Mouse (Mus musculus): Measurements from ENCODE around the gene Pga5. TPM values are rescaled to one million over a fixed set of nuclear protein-coding genes. Genes with fewer than 3 reads are reported as not detected.

Pga5 gene
- polyA plus RNA-seq, 1 experiment from 2014 or later: 22,358 TPM

- no peaks in the 10 kb centered on the region for H3K9me3 ChIP-seq (ENCODE audit: control insufficient read depth, low read length)
- no peak overlapping the region for H3K9ac ChIP-seq (ENCODE audit: low read length)
- H3K4me3 ChIP-seq (ENCODE audit: low read depth, low read length): no peak overlapping the region
- no peaks in the 10 kb centered on the region for H3K36me3 ChIP-seq (ENCODE audit: control insufficient read depth, insufficient read depth, low read length)
- WGBS: 72% methylated on average over 4 of the region's 4 CpGs
- H3K4me2 ChIP-seq (replicated peaks; ENCODE audit: low read depth): no peak overlapping the region
- no peak for TF ChIP-seq EP300 (optimal IDR thresholded peaks at IDR 0.05)
- DNase-seq (ENCODE audit: low spot score) (no peak), ATAC-seq (ENCODE audit: low FRiP score, low TSS enrichment) (no peak)
- H3K4me1 ChIP-seq (replicated peaks; ENCODE audit: control insufficient read depth, insufficient read depth): peaks cover 10% of the 10 kb centered on the region
- no peaks in the 10 kb centered on the region for H3K27me3 ChIP-seq (ENCODE audit: control insufficient read depth, insufficient read depth, low read length)
- peak overlapping the region; percentile 99 for H3K27ac ChIP-seq (replicated peaks)
Observed at GRCm38 (mm10) chr19:10692361-10692760, 14.5 kb upstream of the Pga5 start.

DNA sequence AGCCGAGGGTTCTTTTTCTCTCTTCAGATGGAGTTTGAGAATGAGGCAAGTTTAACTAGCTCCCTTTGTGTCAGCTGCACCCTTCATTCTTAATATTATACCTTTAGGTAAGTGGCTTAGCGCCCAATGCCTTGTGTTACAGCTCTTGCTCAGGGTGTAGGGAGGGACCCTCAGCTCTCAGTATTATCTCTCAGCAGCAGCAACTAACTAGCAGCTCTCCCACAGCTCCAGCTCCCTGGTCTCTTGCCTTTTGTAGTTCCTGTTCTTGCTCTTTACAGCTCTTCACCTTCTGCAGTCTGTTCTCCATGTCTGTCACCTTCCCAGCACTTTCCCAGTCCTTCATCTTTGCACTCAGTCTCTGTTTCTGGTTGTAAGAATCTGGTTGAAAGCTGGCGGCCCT is 13.8 kb upstream of the Pga5 start:
- H3K4me3 ChIP-seq (ENCODE audit: low read depth, low read length): no peak overlapping the region
- peaks cover 4% of the 10 kb centered on the region; the same call in 1 of the 2 replicates for H3K4me1 ChIP-seq (replicated peaks; ENCODE audit: control insufficient read depth, insufficient read depth)
- no peaks in the 10 kb centered on the region for H3K9me3 ChIP-seq (ENCODE audit: control insufficient read depth, low read length)
- TF ChIP-seq CTCF (IDR thresholded peaks at IDR 0.05; ENCODE audit: low read depth) (no peak), EP300 (optimal IDR thresholded peaks at IDR 0.05) (no peak)
- ATAC-seq (ENCODE audit: low FRiP score, low TSS enrichment) (no peak), DNase-seq (ENCODE audit: low spot score) (no peak)
- WGBS: 61% methylated on average over 3 of the region's 3 CpGs
- peak overlapping the region; percentile 99 for H3K27ac ChIP-seq (replicated peaks)
- no peaks in the 10 kb centered on the region for H3K27me3 ChIP-seq (ENCODE audit: control insufficient read depth, insufficient read depth, low read length)
- peak overlapping the region; percentile 38; the same call in 1 of the 2 replicates for H3K9ac ChIP-seq (ENCODE audit: low read length)
- no peaks in the 10 kb centered on the region for H3K36me3 ChIP-seq (ENCODE audit: control insufficient read depth, insufficient read depth, low read length)
- peak overlapping the region; percentile 42; the same call in 1 of the 2 replicates for H3K4me2 ChIP-seq (replicated peaks; ENCODE audit: low read depth)

- peak overlapping the region; percentile 42 for H3K4me2 ChIP-seq (replicated peaks; ENCODE audit: low read depth)
- peak overlapping the region; percentile 99 for H3K27ac ChIP-seq (replicated peaks)
Observed at GRCm38 (mm10) chr19:10691121-10691520, 13.2 kb upstream of the Pga5 start.

GRCm38 (mm10) chr19:10690336-10690735 is 12.5 kb upstream of the Pga5 start:
- Histone ChIP-seq H3K36me3 (ENCODE audit: control insufficient read depth, insufficient read depth, low read length) (no peaks in the 10 kb centered on the region), H3K27ac (replicated peaks) (peak overlapping the region; percentile 99), H3K4me2 (replicated peaks; ENCODE audit: low read depth) (peak overlapping the region; percentile 79), H3K4me1 (replicated peaks; ENCODE audit: control insufficient read depth, insufficient read depth) (peaks cover 4% of the 10 kb centered on the region; the same call in 1 of the 2 replicates), H3K9me3 (ENCODE audit: control insufficient read depth, low read length) (no peaks in the 10 kb centered on the region), H3K4me3 (ENCODE audit: low read depth, low read length) (peak overlapping the region; percentile 80), H3K9ac (ENCODE audit: low read length) (peak overlapping the region; percentile 88), H3K27me3 (ENCODE audit: control insufficient read depth, insufficient read depth, low read length) (no peaks in the 10 kb centered on the region)
- DNase-seq (ENCODE audit: low spot score) (peak; percentile 75), ATAC-seq (ENCODE audit: low FRiP score, low TSS enrichment) (no peak)
- TF ChIP-seq EP300 (optimal IDR thresholded peaks at IDR 0.05) (no peak), CTCF (IDR thresholded peaks at IDR 0.05; ENCODE audit: low read depth) (no peak)
- WGBS: 36% methylated on average over 3 of the region's 3 CpGs

More at GRCm38 (mm10) chr19:10691121-10691520, 13.2 kb upstream of the Pga5 start:
- no peak for TF ChIP-seq CTCF (IDR thresholded peaks at IDR 0.05; ENCODE audit: low read depth)
- no peak for TF ChIP-seq EP300 (optimal IDR thresholded peaks at IDR 0.05)
- H3K9me3 ChIP-seq (ENCODE audit: control insufficient read depth, low read length): no peaks in the 10 kb centered on the region
- H3K9ac ChIP-seq (ENCODE audit: low read length): peak overlapping the region; percentile 51
- ATAC-seq (ENCODE audit: low FRiP score, low TSS enrichment): no peak
- no peak for DNase-seq (ENCODE audit: low spot score)
- no peak overlapping the region for H3K4me3 ChIP-seq (ENCODE audit: low read depth, low read length)
- no peaks in the 10 kb centered on the region for H3K27me3 ChIP-seq (ENCODE audit: control insufficient read depth, insufficient read depth, low read length)
- no peaks in the 10 kb centered on the region for H3K36me3 ChIP-seq (ENCODE audit: control insufficient read depth, insufficient read depth, low read length)
- 79% methylated on average over 4 of the region's 4 CpGs for WGBS
- peaks cover 4% of the 10 kb centered on the region; the same call in 1 of the 2 replicates for H3K4me1 ChIP-seq (replicated peaks; ENCODE audit: control insufficient read depth, insufficient read depth)

DNA sequence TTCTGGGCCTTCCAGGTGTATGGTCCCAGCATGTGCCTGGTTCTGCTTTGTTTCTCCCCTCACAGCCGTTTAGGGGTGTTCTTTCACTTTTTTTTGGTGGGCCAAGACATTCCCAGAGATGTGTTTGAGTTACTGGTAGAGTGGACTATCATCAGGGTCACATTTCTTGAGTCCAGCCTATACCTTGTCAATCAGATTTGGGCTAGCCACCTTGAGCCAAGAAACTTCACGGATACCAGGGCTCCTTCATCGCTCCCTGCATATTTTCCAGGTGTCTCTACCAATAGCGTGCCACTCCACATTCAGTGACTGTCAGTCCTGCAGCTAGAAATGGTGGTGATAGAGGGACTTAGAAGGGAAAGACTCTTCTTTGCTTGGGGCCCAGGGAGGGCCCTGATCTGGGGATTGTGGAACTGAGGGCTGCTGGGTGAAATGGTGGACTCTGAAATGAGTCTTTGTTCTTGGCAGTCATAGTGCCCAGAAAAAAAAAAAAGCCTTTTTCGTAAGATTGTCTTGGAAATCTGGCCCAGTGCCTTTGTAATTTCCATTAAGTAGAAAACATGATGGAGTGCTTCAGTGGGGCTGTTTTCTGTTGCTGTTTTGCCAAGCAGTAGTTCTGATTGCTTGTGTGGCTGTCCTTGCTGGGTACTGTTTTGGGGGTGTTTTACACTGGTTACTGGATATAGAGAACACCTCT is 11.7 kb upstream of the Pga5 start:
- DNase-seq (ENCODE audit: low spot score): no peak
- H3K9me3 ChIP-seq (ENCODE audit: control insufficient read depth, low read length): no peaks in the 10 kb centered on the region
- H3K27me3 ChIP-seq (ENCODE audit: control insufficient read depth, insufficient read depth, low read length): no peaks in the 10 kb centered on the region
- no peaks in the 10 kb centered on the region for H3K36me3 ChIP-seq (ENCODE audit: control insufficient read depth, insufficient read depth, low read length)
- peak overlapping the region; percentile 99 for H3K27ac ChIP-seq (replicated peaks)
- WGBS: 26% methylated on average over 5 of the region's 5 CpGs
- H3K4me1 ChIP-seq (replicated peaks; ENCODE audit: control insufficient read depth, insufficient read depth): peaks cover 4% of the 10 kb centered on the region; the same call in 1 of the 2 replicates
- ATAC-seq (ENCODE audit: low FRiP score, low TSS enrichment): no peak
- no peak for TF ChIP-seq CTCF (IDR thresholded peaks at IDR 0.05; ENCODE audit: low read depth)
- no peak for TF ChIP-seq EP300 (optimal IDR thresholded peaks at IDR 0.05)
- H3K9ac ChIP-seq (ENCODE audit: low read length): peak overlapping the region; percentile 88
- peak overlapping the region; percentile 80 for H3K4me3 ChIP-seq (ENCODE audit: low read depth, low read length)
- peak overlapping the region; percentile 79 for H3K4me2 ChIP-seq (replicated peaks; ENCODE audit: low read depth)

All from stomach, postnatal 0 days (tissue).